Mouse (Mus musculus) CH12F3 (cell line): Measurements from ENCODE around the gene Enpp7.

ENCODE experiments used
- in situ Hi-C: fragments of 300-500 bp; cut with MboI; formaldehyde crosslinking; loops from 2 replicates; pipeline ENCODE4 v1.14.3; 2020; ENCODE audit warnings: low sequenced_read_pairs

Enpp7 gene

DNA sequence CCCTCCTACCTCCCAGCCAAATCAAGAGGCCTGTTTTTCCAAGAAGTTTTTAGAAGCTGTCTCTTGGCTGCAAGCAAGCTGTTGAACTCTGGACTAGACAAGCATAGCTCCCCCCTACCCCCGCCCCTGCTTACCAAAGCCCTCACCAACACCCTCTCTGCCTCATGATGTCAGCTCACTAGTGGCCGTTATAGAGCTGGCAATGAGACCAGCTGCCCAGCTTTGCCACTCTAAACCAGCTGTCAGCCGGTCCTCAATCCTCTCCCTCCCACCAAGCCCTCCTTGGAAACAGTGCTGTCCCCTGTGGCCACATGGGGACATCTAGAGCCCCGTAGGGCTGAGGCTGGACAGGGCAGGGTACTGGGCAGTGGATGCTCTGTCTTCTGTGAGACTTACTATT, 7.5 kb downstream of the Enpp7 start:
- in situ Hi-C loops = no loop called here

DNA sequence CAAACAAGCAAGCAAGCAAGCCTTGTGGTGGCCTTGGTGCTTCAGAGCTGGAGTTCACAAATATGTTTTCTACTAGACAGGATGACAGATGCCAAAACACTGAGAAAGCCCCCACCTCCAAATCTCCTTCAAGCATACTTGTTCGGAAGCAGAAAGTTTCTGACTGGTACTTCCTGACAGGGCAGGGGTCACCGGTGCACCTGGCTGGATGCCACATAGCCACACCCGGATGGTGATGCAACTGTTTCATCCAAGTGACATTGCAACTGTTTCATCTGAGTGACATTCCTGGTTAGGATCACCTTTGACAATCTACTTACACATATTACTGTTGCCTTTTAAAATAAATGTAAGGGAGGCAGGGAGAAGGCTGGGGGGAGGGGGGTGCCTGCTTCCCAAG, 9.2 kb downstream of the Enpp7 start:
- in situ Hi-C loops = no loop called here

DNA sequence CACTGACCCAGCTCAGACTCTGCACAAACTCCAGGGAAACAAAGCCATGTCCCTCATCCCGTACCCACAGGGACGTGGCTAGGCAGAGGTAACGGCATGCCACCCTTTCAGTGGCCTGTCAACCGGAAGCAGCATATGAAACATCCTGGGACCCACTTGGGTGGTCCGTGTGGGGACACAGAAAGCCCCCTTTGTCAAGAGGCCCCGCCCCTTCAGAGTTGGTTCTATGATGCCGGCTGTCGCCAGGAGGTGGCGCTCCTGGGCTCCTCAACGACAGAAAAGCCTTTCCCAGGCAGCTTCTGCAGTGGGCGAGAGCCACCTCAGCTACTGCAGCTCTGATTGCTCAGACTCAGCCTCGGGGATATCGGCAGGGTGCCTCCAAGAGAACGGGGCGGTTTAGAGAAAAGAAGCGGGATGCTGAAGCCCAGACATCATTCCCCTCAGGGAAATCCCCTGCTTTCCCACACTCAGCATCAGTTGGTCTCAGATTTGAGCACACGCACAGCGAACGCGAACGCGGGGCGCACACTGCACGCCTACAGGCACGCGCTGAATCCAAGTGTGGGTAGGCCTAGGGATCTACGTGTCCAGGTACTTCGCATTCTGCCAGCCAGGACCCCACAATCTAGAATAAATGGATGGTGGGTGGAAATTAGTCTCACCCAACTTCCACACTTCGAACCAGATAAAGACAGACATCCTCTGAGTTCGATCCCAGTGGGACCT, 10.7 kb downstream of the Enpp7 start:
- in situ Hi-C loops = no loop called here

DNA sequence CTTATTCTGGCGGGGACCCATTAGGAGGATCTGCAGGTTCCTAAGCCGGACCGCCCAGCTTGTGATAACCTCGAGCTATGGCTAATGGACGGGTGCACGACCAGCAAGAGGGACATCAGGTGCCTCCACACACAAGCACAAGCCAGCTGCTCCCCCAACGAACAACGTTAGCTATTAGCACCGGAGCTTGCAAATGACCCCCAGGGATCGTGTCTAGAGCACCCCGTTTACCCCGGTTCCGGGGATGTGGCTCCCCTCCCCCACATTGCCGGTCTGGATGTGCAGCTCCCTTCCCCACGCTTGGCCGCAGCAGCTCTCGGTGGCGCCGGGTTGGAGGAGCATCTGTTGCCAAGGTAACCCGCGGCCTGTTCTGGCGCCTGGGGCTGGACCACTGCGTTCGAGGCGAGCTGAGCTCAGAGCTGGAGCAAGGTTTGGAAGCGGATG, 11.4 kb downstream of the Enpp7 start:
- in situ Hi-C loops = no loop called here

- in situ Hi-C loops = no loop called here
Measured at GRCm38 (mm10) chr11:119000877-119001276, 12.9 kb downstream of the Enpp7 start.

DNA sequence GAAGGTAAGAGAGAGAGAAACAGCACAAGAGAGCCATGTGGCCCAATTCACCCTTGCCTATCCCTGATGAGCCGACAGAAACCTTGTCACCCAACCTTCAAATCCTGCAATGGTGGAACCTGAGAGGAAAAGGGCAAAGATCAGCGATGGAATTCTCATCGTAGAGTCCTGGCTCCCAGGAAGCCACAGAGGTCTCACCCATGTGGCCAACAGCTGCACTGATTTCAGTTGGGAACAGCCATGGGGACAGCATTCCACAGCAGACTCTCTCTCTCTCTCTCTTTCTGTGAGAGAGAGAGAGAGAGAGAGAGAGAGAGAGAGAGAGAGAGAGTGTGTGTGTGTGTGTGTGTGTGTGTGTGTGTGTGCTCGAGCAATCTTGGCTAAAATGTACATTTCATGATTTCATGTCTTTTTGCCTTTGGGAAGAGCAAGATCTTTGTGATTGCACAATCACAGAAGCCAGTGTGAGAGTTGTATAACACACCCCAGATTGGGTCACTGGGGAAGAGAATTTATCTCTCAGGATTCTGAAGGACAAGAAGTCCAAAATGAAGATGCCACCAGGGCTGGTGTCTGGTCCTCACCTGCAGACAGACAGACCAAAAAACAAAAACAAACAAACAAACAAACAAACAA, 13.6 kb downstream of the Enpp7 start:
- in situ Hi-C loops = no loop called here

DNA sequence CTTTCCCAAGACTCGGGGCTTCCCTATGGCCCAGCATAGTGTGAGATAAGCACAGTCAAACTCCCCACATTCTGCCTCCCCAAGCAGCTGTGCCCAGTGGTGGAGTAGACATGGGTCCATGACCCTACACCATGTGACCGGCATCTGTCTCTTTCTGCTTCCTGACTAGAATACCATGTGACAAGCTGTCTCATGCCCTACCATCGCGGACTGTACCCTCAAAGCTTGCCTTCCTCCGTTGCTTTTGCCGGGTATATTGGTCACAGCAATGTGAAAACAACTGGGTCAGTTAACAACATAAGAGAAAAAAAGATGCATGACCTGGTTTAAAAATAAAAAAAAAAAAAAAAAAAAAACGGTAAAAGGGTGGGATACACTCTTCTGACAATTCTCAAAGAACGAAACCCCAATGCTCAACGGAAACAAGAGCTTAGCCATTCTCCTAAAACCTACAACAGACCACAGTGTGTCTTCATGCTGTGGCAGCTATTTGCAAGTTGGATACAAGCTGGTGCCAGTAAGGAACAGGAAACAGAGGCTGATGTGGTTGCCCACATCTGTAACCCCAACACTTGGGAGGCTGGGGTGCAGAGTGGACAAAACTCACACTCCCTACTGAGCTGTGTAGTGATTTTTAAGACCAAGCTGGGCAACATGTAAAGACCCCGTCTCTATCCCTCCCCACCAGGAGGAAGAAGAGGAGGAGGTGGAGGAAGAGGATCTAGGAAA, 17.7 kb downstream of the Enpp7 start:
- in situ Hi-C loops = no loop called here

DNA sequence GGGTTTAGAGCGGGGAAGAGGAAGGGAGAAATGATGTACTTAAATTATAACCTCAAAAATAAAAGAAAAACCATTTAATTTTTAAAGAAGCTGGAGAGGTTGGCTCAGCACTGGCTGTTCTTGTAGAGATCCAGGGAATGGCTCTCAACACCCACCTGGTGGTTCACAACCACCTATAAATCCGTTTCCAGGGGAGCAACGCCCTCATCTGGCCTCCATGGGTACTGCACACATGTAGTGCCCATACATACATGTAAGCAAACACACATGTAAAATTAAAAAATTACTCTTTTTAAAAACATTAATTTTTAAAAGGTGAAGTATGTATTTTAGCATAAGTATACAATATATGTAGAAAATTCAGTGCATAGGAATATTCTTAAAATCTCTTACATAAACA, 18.5 kb downstream of the Enpp7 start:
- in situ Hi-C loops = no loop called here

DNA sequence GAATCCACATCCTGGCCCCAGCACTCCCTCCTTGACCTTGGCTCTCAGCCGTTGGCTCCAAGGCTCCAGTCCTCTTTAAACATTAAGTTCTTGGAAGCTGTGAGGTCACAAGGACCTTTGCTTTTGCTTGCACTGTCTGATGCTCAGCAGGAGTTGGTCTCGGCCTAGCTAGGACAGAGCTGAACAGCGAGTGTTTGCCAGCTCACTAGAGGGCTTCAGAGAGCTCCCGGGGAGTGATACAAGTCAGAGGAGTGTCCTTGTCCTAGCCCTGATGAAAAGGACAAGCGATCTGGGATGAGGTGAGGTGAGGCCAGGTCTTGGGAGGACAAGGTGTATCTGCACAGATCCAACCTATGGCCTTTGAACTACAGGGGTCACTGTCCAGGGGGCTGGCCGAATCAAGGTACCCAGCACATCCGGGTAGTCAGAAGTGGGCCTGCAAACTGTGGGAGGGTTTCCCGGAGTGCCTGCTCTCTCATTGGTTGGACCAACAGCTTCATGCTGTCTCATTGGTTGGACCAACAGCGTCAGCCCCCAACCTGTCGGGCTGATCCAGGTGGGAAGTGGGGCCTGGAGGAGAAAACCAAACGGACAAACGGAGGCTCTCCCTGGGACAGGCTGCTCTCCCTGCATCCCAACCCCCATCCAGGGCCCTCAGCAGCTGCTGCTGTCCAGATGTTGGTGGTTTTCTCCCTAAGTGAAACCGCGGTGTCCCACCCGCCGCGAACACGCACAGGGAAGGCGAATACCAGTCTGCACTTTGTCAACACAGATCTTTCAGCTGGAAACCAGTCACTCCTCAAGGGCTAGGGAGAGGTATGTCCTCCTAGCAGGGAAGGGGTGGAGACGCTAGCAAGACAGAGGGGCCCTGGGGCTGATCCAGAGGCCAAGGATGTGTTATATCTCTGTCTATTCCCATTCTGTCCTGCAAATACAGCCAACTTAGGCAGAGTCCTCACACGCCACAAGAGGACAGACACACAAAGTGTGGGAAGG, 19.8 kb downstream of the Enpp7 start:
- in situ Hi-C loops = no loop called here

DNA sequence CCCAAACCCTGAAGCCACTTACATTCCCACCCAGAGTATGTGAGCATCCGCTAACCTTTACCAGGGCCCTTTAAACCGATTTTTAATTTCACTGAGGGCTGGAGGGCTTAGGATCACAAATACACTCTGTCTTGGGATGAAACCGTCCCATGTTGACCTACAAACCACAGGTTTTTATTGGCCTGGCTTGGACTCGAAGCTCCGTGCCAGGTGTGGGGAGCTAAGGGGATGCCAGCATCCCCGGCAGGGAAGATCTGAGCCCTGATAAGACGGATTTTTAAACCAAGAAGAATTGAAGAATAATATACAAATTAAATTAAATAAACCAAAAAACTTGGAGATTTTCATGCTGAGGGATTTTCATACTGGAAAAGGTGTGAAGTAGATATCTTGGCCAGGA, 26.5 kb downstream of the Enpp7 start:
- in situ Hi-C loops = no loop called here

- in situ Hi-C loops = no loop called here
Measured at GRCm38 (mm10) chr11:119017506-119017905, 29.5 kb downstream of the Enpp7 start.

DNA sequence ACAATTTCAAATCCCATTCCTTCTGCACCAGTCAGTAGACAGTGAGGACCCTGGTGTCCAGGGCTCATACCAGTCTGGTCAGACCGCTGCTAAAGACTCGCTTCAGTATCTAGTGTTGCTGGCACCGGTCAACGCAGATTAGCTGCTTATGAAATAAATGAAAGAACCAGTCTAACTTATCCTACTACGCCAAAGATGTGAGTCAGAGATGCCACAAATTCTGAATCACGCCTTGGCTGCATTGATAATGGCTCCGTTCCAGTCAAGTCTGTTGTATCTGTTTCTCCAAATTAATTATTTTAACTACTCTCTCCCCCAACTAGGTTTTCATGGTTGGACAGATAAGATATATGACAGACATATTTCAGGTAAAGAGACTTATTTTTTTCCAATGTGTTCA, 33.2 kb downstream of the Enpp7 start:
- in situ Hi-C loops = no loop called here

DNA sequence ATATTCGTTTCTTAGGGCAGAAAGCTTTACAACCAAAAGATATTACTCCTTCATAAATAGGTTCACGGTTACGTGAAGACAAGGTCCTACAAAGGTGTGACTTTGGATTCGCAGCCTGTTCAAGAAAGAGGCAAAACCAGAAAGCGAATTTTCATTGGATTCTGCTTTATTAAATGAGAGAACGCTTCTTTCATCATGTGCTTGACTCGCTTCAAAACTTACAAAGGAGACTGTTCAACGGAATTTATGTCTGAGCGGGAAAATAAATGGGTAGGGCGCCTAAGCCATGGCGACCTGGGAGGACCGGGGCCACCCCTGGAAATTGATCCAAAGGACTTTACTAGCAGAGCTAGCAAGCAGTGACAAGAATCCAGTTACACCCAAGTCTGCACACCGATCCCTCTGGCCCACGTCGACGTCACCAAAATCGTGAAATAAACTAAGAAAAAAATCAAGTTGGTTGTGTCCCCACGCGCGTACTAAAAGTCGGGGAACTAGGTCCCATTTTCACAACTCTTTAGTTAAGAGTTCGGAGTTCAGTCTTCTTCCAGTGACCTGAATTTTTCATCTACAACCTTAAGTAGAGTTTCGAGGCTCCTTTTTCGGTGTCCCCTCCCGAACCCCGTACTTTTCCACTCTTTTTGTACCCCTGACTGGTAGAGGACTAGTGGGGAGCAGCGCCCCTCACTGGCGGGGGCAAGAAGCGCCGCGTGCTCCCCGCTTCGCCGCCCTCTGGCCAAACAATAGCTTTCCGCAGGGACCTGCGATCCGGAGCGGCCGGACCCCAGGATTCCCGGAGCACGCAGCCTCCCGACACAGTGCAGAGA, 34.3 kb downstream of the Enpp7 start:
- in situ Hi-C loops = no loop called here

DNA sequence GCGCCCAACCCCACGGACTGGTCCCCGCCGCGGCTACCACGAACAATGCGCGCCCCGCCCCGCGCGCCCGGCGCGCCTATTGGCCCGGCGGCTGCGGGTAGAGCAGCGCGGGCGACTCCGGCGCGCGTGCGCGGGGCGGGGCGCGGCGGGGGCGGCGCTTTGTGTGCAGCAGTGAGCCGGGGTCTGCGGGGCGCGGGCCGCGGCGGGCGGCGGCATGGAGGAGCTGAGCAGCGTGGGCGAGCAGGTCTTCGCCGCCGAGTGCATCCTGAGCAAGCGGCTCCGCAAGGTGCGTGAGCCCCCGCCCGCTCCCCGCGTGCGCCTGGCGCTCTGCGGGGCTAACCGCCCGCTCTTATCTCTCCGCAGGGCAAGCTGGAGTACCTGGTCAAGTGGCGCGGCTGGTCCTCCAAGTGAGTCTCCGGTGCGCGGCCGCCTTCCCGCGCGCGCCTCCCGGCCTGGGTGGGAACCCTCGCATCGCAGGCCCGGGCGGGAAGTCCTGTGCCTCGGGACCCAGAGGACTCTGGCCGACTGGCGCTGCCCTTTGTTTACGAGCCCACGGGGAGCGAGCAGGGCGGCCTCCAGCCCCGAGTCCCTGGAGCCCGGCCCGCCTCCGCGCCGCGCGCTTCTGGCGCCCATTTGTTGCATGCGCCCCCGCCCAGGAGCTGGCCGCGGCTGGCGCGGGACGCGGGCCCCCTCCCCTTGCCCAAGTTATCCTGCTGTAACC, 35.1 kb downstream of the Enpp7 start, which contains the start of gene Cbx2:
Gene Cbx2, plus strand, starts transcription at position 68 of the 721 bp plus-strand sequence.
- in situ Hi-C loops = no loop called here

- in situ Hi-C loops = no loop called here
Measured at GRCm38 (mm10) chr11:119023616-119023980, 35.6 kb downstream of the Enpp7 start.

- in situ Hi-C loops = no loop called here
Measured at GRCm38 (mm10) chr11:119024260-119024659, 36.3 kb downstream of the Enpp7 start.

GRCm38 (mm10) chr11:119026203-119026602, 38.2 kb downstream of the Enpp7 start:
- in situ Hi-C loops = no loop called here

DNA sequence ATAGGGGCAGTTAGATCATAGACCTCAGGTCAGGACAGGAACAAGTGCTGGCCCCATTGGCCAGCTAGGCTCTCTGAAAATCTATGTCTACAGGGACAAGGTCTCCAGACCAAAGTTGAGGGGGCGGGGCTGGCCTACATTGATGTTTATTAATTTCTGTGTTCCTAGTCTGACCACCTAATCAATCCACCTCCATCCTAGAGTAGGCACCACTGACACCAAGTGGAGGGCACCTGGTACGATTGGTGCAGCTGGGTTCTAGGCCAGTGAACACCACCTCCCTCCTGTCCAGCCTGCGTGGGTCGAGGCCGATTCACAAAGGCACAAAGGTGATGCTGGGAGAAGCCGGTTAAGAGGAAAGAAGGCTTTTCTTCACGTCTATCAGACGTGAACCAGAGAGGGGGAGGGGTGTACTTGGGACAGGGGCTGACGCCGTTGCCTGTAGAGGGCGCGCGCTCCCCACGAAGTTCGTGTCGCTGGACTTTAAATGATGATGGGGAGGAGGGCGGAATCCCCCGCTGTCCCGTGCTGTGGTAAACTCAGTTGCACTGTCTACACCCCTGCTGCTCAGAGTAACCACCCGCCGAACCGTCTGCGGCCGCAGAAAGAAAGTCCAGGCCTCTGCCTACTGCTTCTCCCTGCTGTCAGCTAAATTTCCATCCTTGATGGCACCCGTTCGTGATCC, 46.0 kb downstream of the Enpp7 start:
- in situ Hi-C loops = loop anchor here (10.0 kb wide), 1 partner anchor 161 kb away; no protein-coding TSS in a partner anchor

DNA sequence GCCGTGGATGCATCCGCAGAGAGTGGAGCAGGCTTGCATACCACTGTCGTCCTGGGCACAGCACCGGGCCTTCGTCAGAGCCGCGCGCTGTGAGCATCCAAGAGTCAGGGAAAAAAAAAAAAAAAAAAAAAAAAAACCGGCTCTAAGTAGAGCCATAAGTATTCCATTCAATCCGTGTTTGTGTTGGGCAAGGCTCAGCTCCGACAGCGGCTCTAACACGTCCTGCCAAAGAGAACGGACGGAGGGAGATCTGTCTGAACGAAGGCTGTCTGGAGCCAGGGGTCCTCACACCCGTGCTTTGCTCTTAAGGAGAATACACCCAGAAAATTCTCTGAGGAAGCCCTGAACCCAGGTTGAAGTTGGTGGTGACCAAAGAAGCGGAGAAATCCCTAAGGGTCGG, 46.6 kb downstream of the Enpp7 start:
- in situ Hi-C loops = loop anchor here (10.0 kb wide), 1 partner anchor 160 kb away; no protein-coding TSS in a partner anchor
